Mouse (Mus musculus) retina, adult 2 months (tissue): ENCODE data around the gene Pak2.

Experiments
- DNase-seq: peaks from one replicate; pipeline ENCODE4 v3.0.0-alpha.2; 2012; ENCODE audit warnings: low read depth, low spot score

Gene Pak2

GRCm38 (mm10) chr16:32078991-32079511, at the start of gene Pak2:
Pak2 (minus strand) TSS chr16:32079342.
- DNase-seq = peak; percentile 68

- DNase-seq = no peak
Measured at GRCm38 (mm10) chr16:32127046-32127445, 47.9 kb upstream of the Pak2 start.

GRCm38 (mm10) chr16:32125364-32125763, 46.2 kb upstream of the Pak2 start:
- DNase-seq = no peak

- no peak for DNase-seq
Measured at GRCm38 (mm10) chr16:32124444-32125335, 45.5 kb upstream of the Pak2 start.

- DNase-seq = no peak
Measured at GRCm38 (mm10) chr16:32124020-32124419, 44.9 kb upstream of the Pak2 start.

- DNase-seq = no peak
Measured at GRCm38 (mm10) chr16:32120454-32120853, 41.3 kb upstream of the Pak2 start.

- no peak for DNase-seq
Measured at GRCm38 (mm10) chr16:32116186-32116585, 37.0 kb upstream of the Pak2 start.

- no peak for DNase-seq
Measured at GRCm38 (mm10) chr16:32115781-32116180, 36.6 kb upstream of the Pak2 start.

GRCm38 (mm10) chr16:32114968-32115695, 36.0 kb upstream of the Pak2 start:
- peak; percentile 53 for DNase-seq

GRCm38 (mm10) chr16:32114406-32114805, 35.3 kb upstream of the Pak2 start:
- DNase-seq = no peak

GRCm38 (mm10) chr16:32113541-32114218, 34.5 kb upstream of the Pak2 start:
- no peak for DNase-seq

- DNase-seq = no peak
Measured at GRCm38 (mm10) chr16:32110951-32111699, 32.0 kb upstream of the Pak2 start.

- no peak for DNase-seq
Measured at GRCm38 (mm10) chr16:32108578-32108977, 29.4 kb upstream of the Pak2 start.

GRCm38 (mm10) chr16:32108170-32108569, 29.0 kb upstream of the Pak2 start:
- no peak for DNase-seq

- no peak for DNase-seq
Measured at GRCm38 (mm10) chr16:32107342-32108045, 28.4 kb upstream of the Pak2 start.

GRCm38 (mm10) chr16:32105698-32106097, 26.6 kb upstream of the Pak2 start:
- no peak for DNase-seq

- DNase-seq = no peak
Measured at GRCm38 (mm10) chr16:32102295-32102694, 23.2 kb upstream of the Pak2 start.

- peak; percentile 72 for DNase-seq
Measured at GRCm38 (mm10) chr16:32099638-32100150, 20.6 kb upstream of the Pak2 start, which contains the start of the genes Pigx and Cep19. Pigx (minus strand) TSS chr16:32099740. Cep19 (plus strand) TSS chr16:32099800.

GRCm38 (mm10) chr16:32098897-32099637, 19.9 kb upstream of the Pak2 start:
- DNase-seq = no peak
